Mouse (Mus musculus) gonadal fat pad, adult 2 months (tissue): Measurements from ENCODE around the gene Qars. TPM values are rescaled to one million over a fixed set of nuclear protein-coding genes. Genes with fewer than 3 reads are reported as not detected.

Source experiments
- DNase-seq: peaks from one replicate; pipeline ENCODE4 v3.0.0-alpha.2; 2012; ENCODE audit warnings: low read depth
- polyA plus RNA-seq: library from polyadenylated mRNA; depleted of rRNA; stranded (reverse); fragments of >200 nt; gene quantifications from 2 replicates; pipeline ENCODE4 v1.2.3, GENCODE M21; 2012; rRNA removed

Qars gene
- polyA plus RNA-seq, result 248 and 249 TPM in 2 replicates

DNA sequence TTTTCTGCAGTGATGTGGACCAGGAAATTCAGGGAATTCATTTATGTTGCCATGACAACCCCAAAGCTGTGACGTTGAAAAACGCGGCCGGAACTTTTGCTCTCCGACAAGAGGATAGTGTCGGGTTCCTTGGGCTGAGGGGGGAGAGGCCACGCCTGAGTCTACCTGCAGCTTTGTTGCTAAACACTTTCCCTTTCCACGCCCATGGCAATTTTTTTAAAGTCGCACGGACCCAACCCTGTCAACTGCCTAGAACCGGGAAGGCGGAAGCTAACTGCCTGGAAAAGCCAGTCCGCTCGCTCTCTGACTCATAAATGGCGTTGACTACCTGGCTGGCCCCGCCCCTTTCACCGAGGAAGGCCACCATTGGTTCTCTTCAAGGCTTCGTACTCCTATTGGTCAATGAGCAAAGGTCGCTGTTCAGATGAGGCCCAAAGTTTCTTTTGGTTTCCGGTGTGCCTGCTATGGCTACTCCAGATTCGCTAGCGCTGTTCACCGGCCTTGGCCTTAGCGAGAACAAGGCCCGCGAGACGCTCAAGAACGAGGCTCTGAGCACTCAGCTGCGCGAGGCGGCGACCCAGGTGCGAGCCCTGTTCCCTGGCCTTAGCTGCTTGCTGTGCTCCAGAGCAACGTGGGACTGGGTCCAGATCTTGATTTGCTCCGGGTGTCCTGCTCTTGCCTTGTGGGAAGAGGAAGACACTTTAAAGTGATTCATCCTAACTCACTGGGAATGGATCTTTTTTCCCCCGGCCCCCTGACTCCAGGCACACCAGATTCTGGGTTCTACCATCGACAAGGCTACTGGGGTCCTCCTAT is at the start of gene Qars:
Gene Qars, plus strand, starts transcription at position 88 of the 816 bp plus-strand sequence.
- DNase-seq, result peak; percentile 93

DNA sequence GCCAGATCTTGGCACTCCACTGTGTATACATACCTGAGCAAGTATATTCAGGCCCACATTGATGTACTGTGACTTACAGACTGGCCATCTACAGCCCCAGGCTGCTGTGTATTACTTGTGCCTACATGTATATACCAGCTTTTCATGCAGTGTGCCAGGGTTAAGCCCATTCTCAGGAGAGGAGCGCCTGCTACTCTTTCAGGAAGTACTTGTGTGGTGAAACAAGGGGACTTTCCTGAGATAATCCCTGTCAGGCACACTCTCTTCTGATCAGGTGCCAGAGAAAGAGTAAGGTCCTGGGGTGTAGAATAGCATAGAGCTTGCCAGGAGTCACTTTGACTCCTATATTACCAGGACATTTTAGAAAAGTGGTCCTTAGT is 47.6 kb upstream of the Qars start:
- peak; percentile 97 for DNase-seq

DNA sequence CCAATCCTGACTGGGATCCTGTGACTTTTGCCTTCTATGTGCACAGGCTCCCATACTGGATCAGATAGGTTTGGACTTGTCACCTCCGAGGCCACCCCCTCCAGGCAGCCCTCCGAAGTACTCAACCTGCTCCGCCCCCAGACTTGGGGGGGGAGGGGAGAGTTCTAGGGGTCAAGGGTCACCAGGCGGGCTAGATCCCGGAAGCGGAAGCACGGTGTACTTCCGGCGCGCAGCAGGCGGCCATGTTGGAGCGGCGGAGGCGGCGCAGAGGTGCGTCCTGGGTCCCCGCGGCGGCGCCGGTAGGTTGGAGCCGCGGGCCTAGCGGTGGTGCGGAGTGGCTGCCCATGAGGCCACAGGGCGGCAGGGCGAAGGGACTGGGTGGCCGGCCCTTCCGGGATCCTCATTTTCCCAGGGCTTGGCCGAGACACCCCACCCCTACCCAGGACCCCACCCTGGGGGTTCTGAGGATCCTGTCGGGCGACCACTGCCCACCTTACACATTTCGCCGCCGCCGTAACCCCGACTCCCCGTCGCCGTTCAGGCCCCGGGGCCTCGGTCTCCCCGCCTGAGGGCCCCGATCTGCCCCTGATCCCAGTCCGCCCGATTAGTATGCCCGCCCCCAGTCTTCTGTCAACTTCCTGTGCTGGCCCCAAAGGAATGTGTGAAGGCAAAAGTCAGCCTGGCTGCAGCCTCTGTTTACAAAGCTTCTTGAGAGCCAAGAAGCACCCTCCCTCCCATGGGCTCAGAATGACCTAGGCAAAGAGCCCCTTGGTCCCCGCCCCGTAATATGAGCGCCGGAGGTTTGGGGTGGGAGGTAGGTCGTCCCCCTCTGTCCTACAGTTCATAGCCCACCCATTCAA is 47.0 kb upstream of the Qars start, which contains the start of gene Ccdc71:
Gene Ccdc71, plus strand, starts transcription at position 209 of the 860 bp plus-strand sequence.
- DNase-seq, result no peak

DNA sequence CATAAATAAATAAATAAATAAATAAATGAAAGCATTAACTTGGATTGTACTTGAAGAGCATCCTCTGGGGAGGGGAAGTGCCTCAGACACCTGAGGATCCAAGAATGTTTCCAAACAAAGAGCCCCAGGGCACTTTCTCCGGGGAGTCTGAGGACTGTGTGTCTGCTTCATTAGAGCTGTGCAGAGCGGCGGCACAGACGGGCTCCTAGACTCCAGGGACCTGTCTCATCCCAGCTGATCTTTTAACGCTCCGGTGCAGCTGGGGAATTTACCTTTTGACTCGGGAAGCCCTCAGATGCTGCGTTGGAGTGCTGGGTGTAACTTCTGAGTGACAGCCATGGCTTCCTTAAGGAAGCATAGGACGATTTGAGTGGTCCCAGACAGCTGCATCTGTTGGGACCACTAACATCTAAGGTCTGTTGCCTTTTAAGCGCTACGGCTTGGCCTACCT is 46.3 kb upstream of the Qars start, which contains the start of gene Klhdc8b:
Gene Klhdc8b, minus strand, starts transcription at position 401 of the 451 bp plus-strand sequence.
- no peak for DNase-seq

GRCm38 (mm10) chr9:108461675-108462074 is 45.8 kb upstream of the Qars start:
- DNase-seq, result no peak

- no peak for DNase-seq
Measured at GRCm38 (mm10) chr9:108462192-108462591, 45.3 kb upstream of the Qars start.

DNA sequence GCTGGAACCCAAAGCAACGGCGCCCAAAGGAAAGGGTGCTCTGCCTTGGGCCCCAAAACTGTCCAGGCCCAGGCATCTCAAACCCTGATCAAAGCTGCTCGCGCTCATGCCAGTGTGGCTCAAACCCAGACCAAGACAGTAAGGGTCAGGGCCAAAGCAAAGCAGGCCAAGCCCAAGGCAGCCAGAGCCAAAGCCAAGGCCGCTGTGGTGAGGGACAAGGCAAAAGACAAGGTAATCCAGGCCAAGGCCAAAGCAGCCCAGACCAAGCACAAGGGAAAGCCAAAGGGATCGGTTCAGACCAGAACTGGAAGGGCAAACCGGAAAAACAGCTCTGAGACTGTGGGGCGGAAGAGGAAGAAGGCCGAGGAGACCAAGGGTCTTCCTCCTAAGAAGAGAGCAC is 43.8 kb upstream of the Qars start:
- no peak for DNase-seq

GRCm38 (mm10) chr9:108466219-108466618 is 41.3 kb upstream of the Qars start:
- no peak for DNase-seq

DNA sequence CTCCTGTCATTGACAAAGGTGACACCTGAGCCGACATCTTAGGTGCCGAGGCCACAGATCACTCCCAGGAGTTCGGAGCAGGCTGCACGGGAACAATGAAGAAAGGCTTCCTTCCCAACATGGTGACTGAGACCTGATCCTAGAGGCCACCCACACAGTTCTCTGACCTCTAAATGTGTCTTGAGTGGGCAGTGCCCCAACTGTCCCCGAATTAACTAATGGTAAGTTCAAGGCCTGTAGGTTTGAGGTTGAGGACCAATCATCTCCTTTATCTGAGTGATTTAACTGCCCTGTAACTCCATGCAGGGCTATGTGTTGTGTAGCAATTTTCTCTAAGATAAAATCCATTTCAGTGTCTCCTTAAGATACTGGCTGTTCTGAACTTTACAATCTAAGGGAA is 38.1 kb upstream of the Qars start:
- DNase-seq, result no peak

- DNase-seq, result no peak
Measured at GRCm38 (mm10) chr9:108469845-108470244, 37.7 kb upstream of the Qars start.

- no peak for DNase-seq
Measured at GRCm38 (mm10) chr9:108474528-108474927, 33.0 kb upstream of the Qars start.

DNA sequence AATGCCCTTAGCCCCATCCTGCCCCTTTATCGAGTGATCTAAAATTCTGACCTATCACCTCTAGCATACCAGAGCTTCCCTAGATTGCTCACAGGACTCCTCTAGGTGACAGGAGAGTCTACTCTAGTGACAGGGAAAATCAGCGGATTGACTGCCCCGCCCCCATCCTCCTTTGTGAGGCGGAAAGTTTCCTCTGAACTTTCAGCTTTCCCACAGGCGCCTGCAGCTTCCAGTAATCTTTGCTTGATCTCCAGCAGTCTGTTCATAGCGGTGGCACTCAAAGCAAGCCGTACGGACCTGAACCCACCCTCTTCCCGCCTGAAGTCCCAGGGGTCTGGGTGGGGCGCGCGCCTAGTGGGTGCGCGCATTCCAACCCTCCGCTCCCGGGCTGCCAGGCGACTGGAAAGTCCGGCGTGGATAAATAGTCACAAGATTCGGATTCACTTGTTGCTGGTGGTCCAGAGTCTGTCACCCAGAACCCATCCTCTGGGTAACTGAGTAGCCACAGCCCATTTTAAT is 28.8 kb upstream of the Qars start:
- no peak for DNase-seq

- DNase-seq, result no peak
Measured at GRCm38 (mm10) chr9:108479241-108479640, 28.3 kb upstream of the Qars start.

DNA sequence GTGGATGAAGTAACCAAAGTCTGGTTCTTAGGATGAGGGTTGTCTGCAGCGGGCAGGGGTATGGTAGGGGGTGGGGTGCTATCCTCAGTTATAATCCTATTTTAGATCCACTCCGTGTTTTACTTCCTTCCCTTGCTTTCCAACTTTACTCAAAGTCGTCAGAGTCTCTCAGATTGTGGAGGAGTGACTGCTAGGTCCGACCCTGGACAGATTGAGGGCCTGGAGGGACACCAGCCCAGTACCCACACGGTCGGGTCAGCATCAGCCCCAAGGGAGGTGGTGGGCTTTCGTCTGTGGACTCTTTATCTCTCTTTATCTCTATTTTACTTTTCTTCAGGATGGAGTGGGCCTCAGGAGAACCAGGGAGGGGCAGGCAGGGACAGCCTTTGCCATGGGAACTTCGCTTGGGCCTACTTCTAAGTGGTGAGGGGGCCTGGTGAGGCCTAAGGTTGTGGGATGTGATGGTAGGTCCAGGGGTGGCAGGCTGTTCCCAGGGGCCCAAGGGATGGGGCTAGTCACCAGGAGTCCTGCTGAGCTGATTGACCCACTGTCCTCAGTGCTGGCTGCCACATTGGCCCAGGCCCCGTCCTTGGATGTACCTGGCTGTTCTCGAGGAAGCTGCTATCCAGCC is 27.7 kb upstream of the Qars start, which contains the start of gene Lamb2:
Gene Lamb2, plus strand, starts transcription at position 16 of the 631 bp plus-strand sequence.
- DNase-seq, result no peak

GRCm38 (mm10) chr9:108480813-108481519 is 26.5 kb upstream of the Qars start:
- no peak for DNase-seq

DNA sequence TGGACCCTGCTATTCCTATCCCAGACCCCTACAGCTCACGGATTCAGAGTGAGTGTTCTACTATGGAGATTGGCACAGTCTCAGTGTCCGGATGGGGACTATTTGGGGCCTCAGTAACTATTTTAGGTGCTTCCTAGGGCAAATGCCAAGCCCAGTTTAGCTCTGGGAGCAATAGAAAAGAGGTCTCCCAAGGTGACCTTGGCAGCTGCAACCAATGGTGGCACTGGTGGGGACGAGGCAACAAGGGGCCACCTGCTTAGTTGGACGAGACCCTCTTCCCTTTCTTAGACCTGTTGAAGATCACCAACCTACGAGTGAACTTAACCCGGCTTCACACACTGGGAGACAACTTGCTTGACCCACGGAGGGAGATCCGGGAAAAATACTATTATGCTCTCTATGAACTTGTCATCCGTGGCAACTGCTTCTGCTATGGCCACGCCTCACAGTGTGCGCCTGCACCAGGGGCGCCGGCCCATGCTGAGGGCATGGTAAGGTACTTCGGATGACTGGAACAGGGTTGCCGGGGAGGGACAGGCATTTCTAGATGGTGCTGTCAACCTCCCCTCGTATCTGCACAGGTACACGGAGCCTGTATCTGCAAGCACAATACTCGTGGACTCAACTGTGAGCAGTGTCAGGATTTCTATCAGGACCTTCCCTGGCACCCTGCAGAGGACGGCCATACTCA is 25.8 kb upstream of the Qars start:
- DNase-seq, result no peak

- DNase-seq, result no peak
Measured at GRCm38 (mm10) chr9:108483051-108483790, 24.3 kb upstream of the Qars start.

GRCm38 (mm10) chr9:108484021-108484420 is 23.5 kb upstream of the Qars start:
- DNase-seq, result no peak

DNA sequence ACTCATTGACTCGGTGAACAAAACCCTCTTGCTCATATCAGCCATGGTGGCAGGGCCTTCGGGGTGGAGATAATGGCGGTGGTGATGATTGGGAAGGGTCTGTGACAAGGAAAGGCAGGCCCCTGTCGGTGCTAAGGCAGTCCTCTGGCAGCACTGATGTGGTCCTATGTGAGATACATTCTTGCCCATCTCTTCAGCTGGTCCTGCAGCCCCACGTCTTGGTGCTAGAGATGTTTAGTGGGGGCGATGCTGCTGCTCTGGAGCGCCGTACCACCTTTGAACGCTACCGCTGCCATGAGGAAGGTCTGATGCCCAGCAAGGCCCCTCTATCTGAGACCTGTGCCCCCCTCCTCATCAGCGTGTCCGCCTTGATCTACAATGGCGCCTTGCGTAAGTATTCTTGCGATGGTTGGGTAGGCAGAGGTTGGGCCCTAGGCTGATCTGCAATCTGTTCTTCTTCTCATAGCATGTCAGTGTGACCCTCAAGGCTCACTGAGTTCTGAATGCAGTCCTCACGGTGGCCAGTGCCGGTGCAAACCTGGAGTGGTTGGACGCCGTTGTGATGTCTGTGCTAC is 22.1 kb upstream of the Qars start:
- no peak for DNase-seq
